Mouse (Mus musculus): ENCODE measurements around the gene Gad2.

The Gad2 gene

DNA sequence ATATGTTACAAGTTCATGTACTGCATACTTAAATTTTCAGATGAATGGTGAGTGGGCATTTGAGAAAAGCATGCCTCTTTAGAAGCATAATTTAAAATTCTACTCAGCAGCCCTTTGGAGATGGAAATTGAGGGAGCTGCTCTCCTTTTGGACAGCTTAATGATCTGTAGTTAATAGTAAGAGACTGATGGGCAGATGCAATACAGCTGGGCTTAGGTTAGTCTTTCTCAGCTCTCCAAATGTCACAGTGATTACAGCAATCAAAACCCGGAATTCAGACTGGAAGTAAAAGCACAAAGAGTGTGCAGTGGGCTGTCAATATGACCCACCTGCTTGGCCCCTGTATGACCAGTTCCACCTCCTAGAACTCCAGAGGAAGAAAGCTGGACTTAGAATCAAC lies 24.1 kb downstream of the Gad2 start:
- no peak for DNase-seq (ENCODE audit: low spot score)

DNA sequence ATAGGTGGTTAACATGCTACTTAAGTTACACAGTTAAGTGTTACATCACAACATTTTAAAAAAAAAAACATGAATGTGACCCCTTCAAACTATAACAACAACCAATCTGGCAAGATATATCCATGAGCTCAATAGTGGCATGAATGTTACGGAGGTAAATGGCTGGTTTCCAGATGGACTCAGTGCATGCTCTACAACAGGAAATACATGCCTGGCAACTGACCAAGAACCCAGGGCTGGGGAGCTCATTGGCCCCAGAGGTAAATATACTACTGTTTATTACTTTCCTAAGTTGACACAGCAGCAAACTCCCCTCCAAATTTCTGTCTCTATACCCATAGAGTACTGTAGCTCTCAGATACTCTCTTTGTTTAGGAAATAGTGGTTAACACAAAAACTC lies 26.4 kb downstream of the Gad2 start:
- DNase-seq (ENCODE audit: low spot score), result no peak

GRCm38 (mm10) chr2:22651826-22652225 lies 29.8 kb downstream of the Gad2 start:
- DNase-seq (ENCODE audit: low spot score), result no peak

DNA sequence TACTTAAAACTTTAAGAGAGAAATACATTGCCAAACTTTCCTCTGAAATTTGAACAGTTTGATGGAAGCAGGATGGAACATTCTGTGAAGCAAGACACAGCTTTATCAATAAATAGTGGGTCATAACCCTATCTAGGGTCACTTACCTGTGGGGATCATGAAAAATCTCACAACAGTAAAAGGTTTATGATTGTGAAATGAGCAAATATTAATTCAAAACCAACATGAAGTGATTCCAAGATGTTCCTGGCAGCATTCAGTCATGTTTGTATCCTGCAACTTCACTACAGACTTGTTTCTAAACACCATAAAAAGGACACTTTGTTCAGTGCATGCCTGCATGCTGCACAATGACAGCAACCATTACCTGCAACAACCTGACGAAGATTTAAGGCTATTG lies 41.7 kb downstream of the Gad2 start:
- DNase-seq (ENCODE audit: low spot score), result no peak

- no peak for DNase-seq (ENCODE audit: low spot score)
Measured at GRCm38 (mm10) chr2:22670415-22670814, 48.4 kb downstream of the Gad2 start.

- DNase-seq (ENCODE audit: low spot score), result no peak
Measured at GRCm38 (mm10) chr2:22671348-22671747, 49.3 kb downstream of the Gad2 start.

GRCm38 (mm10) chr2:22677066-22677465 lies 55.1 kb downstream of the Gad2 start:
- no peak for DNase-seq (ENCODE audit: low spot score)

DNA sequence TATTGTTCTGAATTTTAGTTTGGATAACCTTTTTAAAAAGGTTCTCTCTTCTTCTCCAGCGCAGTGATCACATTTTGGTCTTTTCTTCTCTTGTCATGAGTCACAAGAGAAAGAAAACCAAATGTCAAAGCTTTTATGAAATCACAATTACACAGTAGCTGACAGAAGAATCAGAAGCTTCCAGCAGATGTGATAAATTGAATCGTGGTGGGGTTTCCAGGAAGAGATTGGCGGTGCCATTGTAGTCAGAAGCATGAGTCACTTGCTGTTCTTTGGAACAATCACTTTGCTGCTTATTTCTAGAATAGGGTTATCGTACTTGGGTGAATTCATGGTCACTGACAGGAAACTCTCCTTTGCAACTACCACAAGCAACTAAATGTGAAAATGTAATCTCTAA lies 57.9 kb downstream of the Gad2 start:
- DNase-seq (ENCODE audit: low spot score), result no peak

DNA sequence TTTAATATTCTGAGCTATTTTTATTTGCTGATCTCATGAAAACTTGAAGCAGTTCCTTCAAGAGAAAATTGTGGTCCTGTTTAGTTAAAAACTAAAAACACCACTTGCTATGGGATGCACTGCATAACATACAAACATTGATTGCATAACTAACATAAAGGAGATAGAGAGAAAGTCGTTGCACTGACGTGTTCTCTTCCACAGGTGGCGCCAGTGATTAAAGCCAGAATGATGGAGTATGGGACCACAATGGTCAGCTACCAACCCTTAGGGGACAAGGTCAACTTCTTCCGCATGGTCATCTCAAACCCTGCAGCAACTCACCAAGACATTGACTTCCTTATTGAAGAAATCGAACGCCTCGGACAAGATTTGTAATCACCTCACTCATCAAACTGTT lies 68.0 kb downstream of the Gad2 start:
- no peak for DNase-seq (ENCODE audit: low spot score)

DNA sequence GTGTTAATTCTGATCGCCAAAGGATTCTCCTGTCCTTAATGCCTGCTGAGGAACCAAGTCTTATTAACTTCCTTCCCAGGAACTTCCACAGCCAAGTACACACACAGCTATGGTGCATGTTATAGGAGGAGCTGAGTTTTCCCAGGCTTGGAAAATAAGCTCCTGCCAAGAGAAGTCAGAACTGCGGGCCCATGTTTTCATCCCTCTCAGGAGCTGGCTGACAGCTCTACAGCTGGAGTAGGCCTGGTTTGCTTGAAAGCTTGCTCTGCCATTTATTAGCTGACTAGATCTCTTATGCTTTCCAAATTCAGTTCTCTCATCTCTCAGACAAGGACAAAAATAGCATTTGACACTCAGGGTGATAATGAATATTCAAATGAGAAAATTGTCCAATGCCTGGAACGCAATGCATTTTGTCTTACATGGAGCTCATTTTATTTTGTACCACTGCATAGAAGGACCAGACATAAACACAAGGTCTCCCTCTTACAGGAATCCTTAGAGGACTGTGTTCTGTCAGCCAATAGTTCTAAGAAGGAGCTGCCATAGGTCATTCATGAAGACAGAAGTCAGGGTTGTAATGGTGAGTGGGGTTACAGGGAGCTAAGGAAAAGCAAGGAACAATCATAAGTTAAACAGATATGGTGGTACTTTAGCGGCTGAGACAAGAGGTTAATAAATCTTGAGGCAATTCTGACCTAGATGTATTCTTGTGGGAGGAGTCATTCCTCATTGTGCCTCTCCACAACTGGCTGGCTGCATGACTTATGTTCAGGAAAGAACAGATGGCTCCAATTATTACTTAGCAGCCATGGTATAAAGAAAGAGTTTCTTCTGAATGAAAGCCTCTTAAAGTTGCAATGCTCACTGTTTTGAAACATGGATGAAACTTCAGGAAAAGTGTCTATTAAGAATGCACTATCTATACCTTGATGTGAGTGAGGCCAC lies 83.0 kb downstream of the Gad2 start:
- DNase-seq (ENCODE audit: low spot score), result peak; percentile 46

- no peak for DNase-seq (ENCODE audit: low spot score)
Measured at GRCm38 (mm10) chr2:22706233-22706632, 84.2 kb downstream of the Gad2 start.

- peak; percentile 87 for DNase-seq (ENCODE audit: low spot score)
Measured at GRCm38 (mm10) chr2:22721522-22722470, 99.8 kb downstream of the Gad2 start.

GRCm38 (mm10) chr2:22723927-22724534 lies 102.0 kb downstream of the Gad2 start:
- DNase-seq (ENCODE audit: low spot score), result no peak

GRCm38 (mm10) chr2:22727113-22727512 lies 105.1 kb downstream of the Gad2 start:
- no peak for DNase-seq (ENCODE audit: low spot score)

DNA sequence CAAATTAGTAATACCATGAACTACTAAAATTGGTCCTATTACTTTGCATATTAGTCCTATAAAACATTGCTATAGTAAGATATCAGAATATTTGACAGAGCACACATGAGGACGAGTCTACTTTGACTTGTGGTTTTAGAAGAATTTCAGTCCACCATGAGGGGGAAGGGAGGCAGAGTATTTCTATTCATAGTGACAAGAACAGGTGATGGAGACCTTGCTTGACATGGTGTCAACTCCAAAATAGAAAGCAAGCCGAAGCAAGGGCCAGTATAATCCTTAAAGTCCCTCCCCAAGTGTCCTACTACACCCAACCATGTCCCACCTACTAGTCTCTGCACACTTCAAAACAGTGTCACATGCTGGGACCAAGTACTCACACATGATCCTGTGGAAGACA lies 114.1 kb downstream of the Gad2 start:
- no peak for DNase-seq (ENCODE audit: low spot score)

- DNase-seq (ENCODE audit: low spot score), result peak; percentile 38
Measured at GRCm38 (mm10) chr2:22739369-22739768, 117.4 kb downstream of the Gad2 start.

DNA sequence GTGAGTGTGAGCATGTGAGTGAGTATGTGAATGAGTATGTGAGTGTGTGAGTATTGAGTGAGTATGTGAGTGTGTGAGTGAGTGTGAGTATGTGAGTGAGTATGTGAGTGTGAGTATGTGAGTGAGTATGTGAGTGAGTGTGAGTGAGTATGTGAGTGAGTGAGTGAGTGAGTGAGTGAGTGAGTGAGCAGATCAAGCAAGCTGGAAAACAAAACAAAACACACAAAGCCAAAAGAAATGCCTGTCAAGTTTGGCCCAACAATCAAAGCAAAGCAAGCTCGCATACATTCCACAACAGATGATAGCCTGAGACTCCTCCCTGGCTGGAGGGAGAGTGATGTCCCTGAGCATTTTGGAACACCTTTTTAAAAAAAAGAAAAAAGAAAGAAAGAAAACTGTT lies 118.4 kb downstream of the Gad2 start:
- no peak for DNase-seq (ENCODE audit: low spot score)

- DNase-seq (ENCODE audit: low spot score), result no peak
Measured at GRCm38 (mm10) chr2:22741222-22741621, 119.2 kb downstream of the Gad2 start.
